Mouse (Mus musculus): ENCODE results near the gene Pgf. TPM values are rescaled to one million over a fixed set of nuclear protein-coding genes. Genes with fewer than 3 reads are reported as not detected.
"Not testable (repeated sequence)": the region's sequence is repeated elsewhere in the genome, so short reads cannot be mapped to it uniquely, and the experiment has no call there.

Pgf gene
- polyA plus RNA-seq, 2 experiments: 0.08 to 0.32 TPM

DNA sequence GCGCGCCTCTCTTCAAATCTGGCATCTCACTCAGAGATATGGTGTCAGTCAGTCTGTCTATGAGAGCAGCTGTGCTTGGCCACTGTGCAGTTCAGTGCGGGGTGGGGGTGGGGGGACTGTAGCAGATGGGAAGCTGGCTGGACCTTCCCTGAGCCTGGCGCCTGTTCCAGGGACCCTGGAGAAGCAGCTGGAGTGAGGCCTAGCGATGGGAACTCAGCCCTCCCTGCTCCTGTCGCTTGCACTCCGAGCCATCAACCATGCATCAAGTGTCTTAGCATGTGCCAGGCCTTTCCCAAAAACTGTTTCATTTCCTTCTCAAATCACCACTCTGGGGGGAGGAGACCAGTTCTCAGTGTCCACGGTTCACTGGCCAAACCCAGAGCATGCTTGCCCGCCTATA lies 32.0 kb downstream of the Pgf start:
- WGBS (ENCODE audit: insufficient replicate concordance): 61% methylated on average over 9 of the region's 9 CpGs
- Histone ChIP-seq H3K27me3 (ENCODE audit: control insufficient read depth, insufficient read depth, low read length) (no peaks in the 10 kb centered on the region; the same call in 1 of the 2 replicates), H3K9me3 (ENCODE audit: control insufficient read depth, low read length) (no peaks in the 10 kb centered on the region), H3K4me2 (ENCODE audit: low read depth) (no peak overlapping the region), H3K4me3 (ENCODE audit: insufficient read depth in 1 of 2, low read depth in 2 of 2, low read length in 2 of 2) (no peak overlapping the region), H3K27ac (no peak overlapping the region), H3K4me1 (replicated peaks; ENCODE audit: control insufficient read depth in 2 of 2, insufficient read depth in 2 of 2, low read length in 1 of 2) (no peaks in the 10 kb centered on the region), H3K36me3 (replicated peaks; ENCODE audit: control insufficient read depth, insufficient read depth, low read depth) (no peaks in the 10 kb centered on the region), H3K9ac (replicated peaks) (no peak overlapping the region)
- no peak for ATAC-seq (ENCODE audit: insufficient read depth)
- no peak for DNase-seq (ENCODE audit: low read depth in 3 of 3, low spot score in 3 of 3)
- TF ChIP-seq EP300 (IDR thresholded peaks at IDR 0.05; ENCODE audit: low read depth) (no peak), CTCF (IDR thresholded peaks at IDR 0.05; ENCODE audit: low read depth) (no peak)

DNA sequence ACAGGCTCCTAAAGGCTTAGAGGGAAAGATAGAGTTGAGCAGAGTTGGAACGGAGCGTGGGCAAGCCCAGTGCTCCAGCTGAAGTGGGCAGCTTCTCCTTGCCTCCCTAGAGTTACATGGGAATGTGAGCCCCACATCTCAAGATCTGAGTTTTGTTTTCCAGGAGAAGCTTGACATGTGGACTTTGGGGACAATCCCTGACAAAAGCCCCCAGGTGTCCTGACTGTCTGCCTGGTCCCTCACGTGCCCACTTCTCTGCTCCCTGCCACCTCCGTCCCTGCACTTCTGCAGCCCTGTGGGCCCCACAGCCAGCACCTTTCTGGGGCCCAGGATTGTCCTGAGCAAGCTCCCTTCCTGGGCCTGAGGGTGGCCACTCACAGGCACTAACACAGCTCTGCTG lies 32.8 kb downstream of the Pgf start:
- no peaks in the 10 kb centered on the region for H3K4me1 ChIP-seq (replicated peaks; ENCODE audit: control insufficient read depth in 2 of 2, insufficient read depth in 2 of 2, low read length in 1 of 2)
- DNase-seq (ENCODE audit: low read depth in 3 of 3, low spot score in 3 of 3) (no peak), ATAC-seq (ENCODE audit: insufficient read depth) (no peak)
- no peak overlapping the region for H3K27ac ChIP-seq
- no peak overlapping the region for H3K4me3 ChIP-seq (ENCODE audit: insufficient read depth in 1 of 2, low read depth in 2 of 2, low read length in 2 of 2)
- no peak overlapping the region for H3K4me2 ChIP-seq (ENCODE audit: low read depth)
- no peak overlapping the region for H3K9ac ChIP-seq (replicated peaks)
- TF ChIP-seq EP300 (IDR thresholded peaks at IDR 0.05; ENCODE audit: low read depth) (no peak), CTCF (IDR thresholded peaks at IDR 0.05; ENCODE audit: low read depth) (no peak)
- H3K36me3 ChIP-seq (replicated peaks; ENCODE audit: control insufficient read depth, insufficient read depth, low read depth): no peaks in the 10 kb centered on the region
- 87% methylated on average over 4 of the region's 4 CpGs for WGBS (ENCODE audit: insufficient replicate concordance)
- no peaks in the 10 kb centered on the region for H3K27me3 ChIP-seq (ENCODE audit: control insufficient read depth, insufficient read depth, low read length)
- H3K9me3 ChIP-seq (ENCODE audit: control insufficient read depth, low read length): no peaks in the 10 kb centered on the region

DNA sequence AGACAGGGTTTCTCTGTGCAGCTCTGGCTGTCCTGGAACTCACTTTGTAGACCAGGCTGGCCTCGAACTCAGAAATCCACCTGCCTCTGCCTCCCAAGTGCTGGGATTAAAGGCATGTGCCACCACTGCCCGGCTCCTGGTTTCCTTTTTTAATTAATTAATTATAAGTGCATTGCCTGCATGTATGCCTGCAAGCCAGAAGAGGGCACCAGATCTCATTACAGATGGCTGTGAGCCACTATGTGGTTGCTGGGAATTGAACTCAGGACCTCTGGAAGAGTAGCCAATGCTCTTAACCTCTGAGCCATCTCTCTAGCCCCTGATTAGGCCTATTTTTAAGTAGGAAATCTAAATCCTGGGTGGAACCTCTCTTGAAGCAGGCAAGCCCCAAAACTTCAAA lies 33.3 kb downstream of the Pgf start:
- not testable (repeated sequence) for ATAC-seq (ENCODE audit: insufficient read depth); H3K36me3 ChIP-seq (replicated peaks; ENCODE audit: control insufficient read depth, insufficient read depth, low read depth); H3K27ac ChIP-seq; H3K9me3 ChIP-seq (ENCODE audit: control insufficient read depth, low read length); H3K9ac ChIP-seq (replicated peaks); H3K4me3 ChIP-seq (ENCODE audit: insufficient read depth in 1 of 2, low read depth in 2 of 2, low read length in 2 of 2); H3K4me1 ChIP-seq (replicated peaks; ENCODE audit: control insufficient read depth in 2 of 2, insufficient read depth in 2 of 2, low read length in 1 of 2); DNase-seq (ENCODE audit: low read depth in 3 of 3, low spot score in 3 of 3); H3K27me3 ChIP-seq (ENCODE audit: control insufficient read depth, insufficient read depth, low read length); H3K4me2 ChIP-seq (ENCODE audit: low read depth)
- WGBS (ENCODE audit: insufficient replicate concordance): 53% methylated on average over 2 of the region's 2 CpGs
- TF ChIP-seq CTCF (IDR thresholded peaks at IDR 0.05; ENCODE audit: low read depth): peak; percentile 49

GRCm38 (mm10) chr12:85142803-85143202 lies 34.8 kb downstream of the Pgf start:
- H3K27me3 ChIP-seq (ENCODE audit: control insufficient read depth, insufficient read depth, low read length): 0 out of 2 replicates have a peak, but pooled peaks cover 3% of the 10 kb centered on the region
- no peaks in the 10 kb centered on the region for H3K36me3 ChIP-seq (replicated peaks; ENCODE audit: control insufficient read depth, insufficient read depth, low read depth)
- no peak overlapping the region for H3K4me3 ChIP-seq (ENCODE audit: insufficient read depth in 1 of 2, low read depth in 2 of 2, low read length in 2 of 2)
- H3K9me3 ChIP-seq (ENCODE audit: control insufficient read depth, low read length): no peaks in the 10 kb centered on the region
- peak; percentile 96 for TF ChIP-seq CTCF (IDR thresholded peaks at IDR 0.05; ENCODE audit: low read depth)
- TF ChIP-seq EP300 (IDR thresholded peaks at IDR 0.05; ENCODE audit: low read depth): no peak
- no peak overlapping the region for H3K27ac ChIP-seq
- 19% methylated on average over 4 of the region's 4 CpGs for WGBS (ENCODE audit: insufficient replicate concordance)
- ATAC-seq (ENCODE audit: insufficient read depth) (no peak), DNase-seq (ENCODE audit: low read depth in 3 of 3, low spot score in 3 of 3) (peak; percentile 49 to 59 (median 54))
- no peak overlapping the region for H3K4me2 ChIP-seq (ENCODE audit: low read depth)
- H3K4me1 ChIP-seq (replicated peaks; ENCODE audit: control insufficient read depth in 2 of 2, insufficient read depth in 2 of 2, low read length in 1 of 2): no peaks in the 10 kb centered on the region
- no peak overlapping the region for H3K9ac ChIP-seq (replicated peaks)

GRCm38 (mm10) chr12:85141096-85141495 lies 36.5 kb downstream of the Pgf start:
- H3K4me1 ChIP-seq (replicated peaks; ENCODE audit: control insufficient read depth in 2 of 2, insufficient read depth in 2 of 2, low read length in 1 of 2): no peaks in the 10 kb centered on the region
- 0 out of 2 replicates have a peak, but pooled peaks cover 3% of the 10 kb centered on the region for H3K27me3 ChIP-seq (ENCODE audit: control insufficient read depth, insufficient read depth, low read length)
- H3K27ac ChIP-seq: no peak overlapping the region
- no peaks in the 10 kb centered on the region for H3K36me3 ChIP-seq (replicated peaks; ENCODE audit: control insufficient read depth, insufficient read depth, low read depth)
- no peak for TF ChIP-seq EP300 (IDR thresholded peaks at IDR 0.05; ENCODE audit: low read depth)
- TF ChIP-seq CTCF (IDR thresholded peaks at IDR 0.05; ENCODE audit: low read depth): no peak
- H3K9ac ChIP-seq (replicated peaks): no peak overlapping the region
- ATAC-seq (ENCODE audit: insufficient read depth): no peak
- 62% methylated on average over 6 of the region's 6 CpGs for WGBS (ENCODE audit: insufficient replicate concordance)
- H3K4me2 ChIP-seq (ENCODE audit: low read depth): no peak overlapping the region
- no peaks in the 10 kb centered on the region for H3K9me3 ChIP-seq (ENCODE audit: control insufficient read depth, low read length)
- H3K4me3 ChIP-seq (ENCODE audit: insufficient read depth in 1 of 2, low read depth in 2 of 2, low read length in 2 of 2): no peak overlapping the region
- DNase-seq (ENCODE audit: low read depth in 3 of 3, low spot score in 3 of 3): no peak

Data from liver, embryonic 14.5 days (tissue).